Mouse (Mus musculus): ENCODE measurements around the gene Grn.

Gene Grn

DNA sequence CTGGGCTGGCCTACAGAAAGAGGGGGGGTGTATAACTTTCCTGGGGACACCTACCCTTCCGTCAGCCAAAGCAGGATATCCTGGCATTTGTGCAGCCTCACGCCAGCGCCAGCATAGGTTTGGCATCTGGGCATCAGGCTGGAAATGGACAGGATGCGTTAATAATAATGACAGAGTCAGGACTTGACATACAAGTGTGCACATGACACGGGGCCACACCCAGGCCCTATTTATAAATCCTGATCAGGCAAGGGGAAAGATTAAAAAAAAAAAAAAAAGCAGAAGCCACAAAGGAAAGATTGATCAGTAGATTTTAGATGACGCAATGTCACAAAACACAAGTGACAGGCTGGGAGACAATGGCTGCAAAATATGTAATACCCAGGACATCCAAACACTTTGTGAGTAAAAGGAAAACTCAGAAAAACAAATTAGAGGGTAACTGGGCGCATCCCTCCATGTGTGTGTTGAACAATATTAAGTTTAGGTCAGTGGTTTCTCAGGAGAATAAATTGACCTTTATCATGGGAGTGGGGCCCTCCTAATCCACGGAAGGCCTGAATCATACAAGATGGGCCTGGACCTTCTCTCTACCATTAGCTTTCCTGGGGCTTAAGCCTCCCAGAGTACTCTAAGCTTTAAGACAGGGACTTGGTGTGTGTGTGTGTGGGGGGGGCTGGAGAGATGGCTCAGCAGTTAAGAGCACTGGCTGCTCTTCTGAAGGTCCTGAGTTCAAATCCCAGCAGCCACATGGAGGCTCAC, 4.4 kb upstream of the Grn start:
- DNase-seq: no peak

DNA sequence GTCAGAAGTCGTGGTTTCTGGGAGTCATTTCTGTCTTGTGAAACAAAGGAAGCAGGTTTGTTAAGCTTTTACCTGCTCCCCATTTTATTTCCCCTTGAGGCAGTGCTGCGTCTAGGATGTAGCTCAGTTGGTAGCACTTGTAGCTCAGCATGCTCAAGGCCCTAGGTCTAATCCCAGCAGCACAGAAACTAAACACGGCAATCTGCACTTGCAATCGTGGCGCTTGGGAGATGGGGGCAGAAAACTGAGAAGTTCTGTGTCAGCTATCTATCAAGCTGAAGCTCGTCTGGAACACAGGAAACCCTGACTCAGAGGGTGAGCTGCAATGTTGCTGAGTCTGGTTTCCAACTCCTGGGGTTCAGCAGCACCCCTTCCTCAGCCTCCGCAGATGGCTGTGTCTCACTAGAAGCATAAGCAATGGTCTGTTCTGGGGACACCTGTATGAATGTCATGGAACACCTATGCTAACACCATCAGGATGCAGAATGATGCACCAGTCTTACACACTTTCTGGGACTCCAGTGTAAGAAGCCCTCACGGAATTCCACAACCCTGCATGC, 1.1 kb upstream of the Grn start:
- no peak for DNase-seq

DNA sequence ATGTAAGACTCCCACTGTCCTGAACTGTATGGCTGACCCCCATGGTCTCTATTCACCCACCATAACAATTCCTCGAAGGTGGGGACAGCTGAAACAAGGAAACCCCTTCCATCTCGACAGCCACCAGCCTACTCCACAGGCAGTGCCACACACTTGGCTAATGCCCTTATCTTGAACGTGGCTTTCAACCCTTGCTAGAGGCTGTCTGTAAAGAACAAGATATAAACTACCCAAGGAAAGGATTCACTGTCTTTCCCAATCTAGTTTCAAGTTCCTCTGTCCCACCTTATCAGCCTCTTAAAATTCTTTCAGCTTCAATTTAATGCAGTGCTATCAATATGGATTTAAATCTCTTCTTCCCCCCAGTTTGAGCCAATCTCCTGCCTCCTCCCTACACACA, 564 bp upstream of the Grn start:
- DNase-seq: no peak

GRCm38 (mm10) chr11:102431018-102431645, 1.0 kb downstream of the Grn start:
- DNase-seq: peak; percentile 90

DNA sequence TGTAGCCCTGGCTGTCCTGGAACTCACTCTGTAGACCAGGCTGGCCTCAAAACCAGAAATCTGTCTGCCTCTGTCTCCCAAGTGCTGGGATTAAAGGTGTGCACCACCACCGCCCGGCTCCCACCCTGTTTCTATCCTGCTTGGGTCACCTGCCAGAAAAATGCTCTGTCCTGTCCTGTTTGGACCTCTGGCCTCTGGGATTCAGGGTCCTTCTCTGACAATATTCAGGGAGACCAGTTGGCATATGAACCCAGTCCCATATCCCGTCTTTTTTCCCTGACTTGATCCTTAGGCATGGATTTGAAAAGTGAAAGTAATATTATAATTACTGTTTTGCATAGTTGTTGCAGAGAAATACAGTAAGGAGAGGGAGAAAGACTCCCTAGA, 1.6 kb downstream of the Grn start:
- no peak for DNase-seq

- DNase-seq: peak; percentile 26
Measured at GRCm38 (mm10) chr11:102432115-102432843, 2.2 kb downstream of the Grn start.

DNA sequence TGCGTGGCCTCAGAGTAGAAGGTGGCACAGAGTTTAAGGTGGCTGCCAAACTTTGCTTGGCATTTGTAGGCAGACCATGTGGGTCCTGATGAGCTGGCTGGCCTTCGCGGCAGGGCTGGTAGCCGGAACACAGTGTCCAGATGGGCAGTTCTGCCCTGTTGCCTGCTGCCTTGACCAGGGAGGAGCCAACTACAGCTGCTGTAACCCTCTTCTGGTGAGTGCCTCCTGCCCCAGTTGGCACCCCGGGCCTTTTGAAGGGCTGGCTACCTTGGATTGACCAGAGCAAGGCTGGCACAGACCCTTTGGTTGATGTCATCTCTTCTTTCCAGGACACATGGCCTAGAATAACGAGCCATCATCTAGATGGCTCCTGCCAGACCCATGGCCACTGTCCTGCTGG, 2.8 kb downstream of the Grn start:
- DNase-seq: no peak

DNA sequence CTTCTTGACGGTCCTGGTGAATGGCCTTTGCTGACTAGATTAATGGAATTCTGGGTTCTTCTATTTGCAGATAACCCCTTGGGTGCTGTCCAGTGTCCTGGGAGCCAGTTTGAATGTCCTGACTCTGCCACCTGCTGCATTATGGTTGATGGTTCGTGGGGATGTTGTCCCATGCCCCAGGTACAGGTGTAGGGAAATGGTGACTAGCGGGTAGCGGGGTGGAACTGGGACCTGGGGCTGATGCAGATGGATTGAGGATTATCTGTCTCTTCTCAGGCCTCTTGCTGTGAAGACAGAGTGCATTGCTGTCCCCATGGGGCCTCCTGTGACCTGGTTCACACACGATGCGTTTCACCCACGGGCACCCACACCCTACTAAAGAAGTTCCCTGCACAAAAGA, 3.8 kb downstream of the Grn start:
- no peak for DNase-seq

GRCm38 (mm10) chr11:102434406-102434805, 4.3 kb downstream of the Grn start:
- peak; percentile 93 for DNase-seq

DNA sequence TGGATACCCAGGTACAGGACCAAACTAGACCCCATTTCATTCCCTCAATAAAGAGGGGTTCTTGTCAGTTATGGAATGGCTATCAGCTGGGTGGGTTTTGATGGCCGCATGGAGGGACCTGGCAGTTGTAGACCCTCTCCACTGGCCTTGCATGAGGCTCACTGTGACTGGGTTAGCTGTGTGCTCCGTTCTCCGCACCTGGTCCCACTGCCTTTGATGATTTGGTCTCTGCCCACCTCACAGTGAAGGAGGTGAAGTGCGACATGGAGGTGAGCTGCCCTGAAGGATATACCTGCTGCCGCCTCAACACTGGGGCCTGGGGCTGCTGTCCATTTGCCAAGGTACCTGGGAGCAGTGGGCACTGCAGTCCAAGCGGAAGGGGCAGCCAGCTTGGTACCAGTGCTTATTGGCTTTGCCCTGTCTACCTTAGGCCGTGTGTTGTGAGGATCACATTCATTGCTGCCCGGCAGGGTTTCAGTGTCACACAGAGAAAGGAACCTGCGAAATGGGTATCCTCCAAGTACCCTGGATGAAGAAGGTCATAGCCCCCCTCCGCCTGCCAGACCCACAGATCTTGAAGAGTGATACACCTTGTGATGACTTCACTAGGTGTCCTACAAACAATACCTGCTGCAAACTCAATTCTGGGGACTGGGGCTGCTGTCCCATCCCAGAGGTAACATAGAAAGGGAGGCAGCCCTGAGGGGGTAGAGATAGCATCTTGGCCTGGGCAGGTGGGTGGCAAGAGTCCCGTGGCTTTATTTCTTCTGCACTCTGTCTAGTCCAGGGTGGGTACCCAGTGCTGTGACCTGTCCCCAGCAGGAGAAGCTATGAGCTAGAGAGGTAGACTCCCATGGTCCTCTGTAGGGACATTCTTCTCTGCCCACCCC, 4.9 kb downstream of the Grn start:
- DNase-seq: no peak

GRCm38 (mm10) chr11:102435754-102436470, 5.8 kb downstream of the Grn start:
- DNase-seq: peak; percentile 75

GRCm38 (mm10) chr11:102436471-102436790, 6.3 kb downstream of the Grn start:
- no peak for DNase-seq

GRCm38 (mm10) chr11:102437120-102438061, 7.3 kb downstream of the Grn start:
- peak; percentile 83 for DNase-seq

DNA sequence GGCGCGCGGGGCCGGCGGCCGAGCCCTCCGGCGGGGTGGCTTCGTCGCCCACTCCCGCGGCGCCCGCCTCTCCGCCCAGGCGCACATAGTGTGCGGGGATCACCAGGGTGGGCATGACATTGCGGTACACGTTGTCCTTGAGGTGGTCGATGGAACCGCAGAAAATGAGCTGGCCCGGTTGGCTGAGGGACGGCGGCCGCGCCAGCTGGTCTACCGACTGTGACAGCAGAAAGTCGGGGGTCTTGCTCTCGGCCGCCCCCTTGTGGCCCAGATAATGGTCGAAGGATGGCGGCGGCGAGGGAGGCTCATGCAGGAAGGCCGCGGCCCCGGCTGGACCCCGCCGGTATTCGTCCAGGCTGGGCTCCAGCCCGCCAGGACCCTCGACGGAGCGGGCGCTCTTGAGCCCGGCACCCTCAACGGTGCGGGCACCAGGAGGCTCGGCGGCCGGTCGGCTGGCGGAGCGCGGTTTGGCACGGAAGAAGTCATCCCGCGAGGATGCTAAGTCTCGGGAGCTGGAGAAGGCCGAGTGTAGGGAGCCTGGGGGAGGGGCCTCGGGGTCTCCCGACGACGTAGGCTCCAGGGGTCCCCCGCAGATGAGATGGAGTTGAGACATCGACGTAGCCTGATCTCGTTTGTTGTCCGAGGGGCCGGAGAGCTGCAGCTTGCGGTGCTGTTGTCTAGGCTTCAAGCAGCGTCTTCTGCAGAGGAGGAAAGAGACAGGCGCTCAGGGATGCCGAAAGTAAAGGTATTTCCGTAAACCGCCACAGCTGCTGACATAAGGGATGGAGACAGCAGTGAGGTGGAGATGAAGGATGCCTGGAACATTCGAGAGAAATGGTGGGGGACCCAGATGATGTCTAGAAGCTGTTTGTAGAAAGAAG, 8.3 kb downstream of the Grn start:
- peak; percentile 94 for DNase-seq

- DNase-seq: no peak
Measured at GRCm38 (mm10) chr11:102439093-102440082, 9.3 kb downstream of the Grn start.

DNA sequence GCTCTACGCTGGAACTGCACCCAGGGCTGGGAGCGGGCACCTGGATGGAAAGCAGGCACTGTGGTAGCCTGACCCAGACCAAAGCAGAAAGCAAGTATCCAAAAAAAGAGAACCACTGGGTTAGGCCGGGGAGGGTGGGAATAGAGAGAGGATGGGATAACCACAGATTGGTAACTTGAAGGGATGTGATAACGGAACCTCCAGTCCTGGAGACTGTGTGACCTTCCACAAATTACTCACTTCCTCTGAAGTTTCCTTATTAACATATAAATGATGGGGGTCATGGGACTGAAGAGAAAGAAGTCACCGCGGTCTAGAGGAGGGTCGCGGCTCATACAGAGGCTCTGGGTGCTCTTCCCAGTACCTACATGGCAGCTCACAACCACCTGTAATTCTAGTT, 10.1 kb downstream of the Grn start:
- DNase-seq: no peak

GRCm38 (mm10) chr11:102441434-102441833, 11.3 kb downstream of the Grn start:
- no peak for DNase-seq

- DNase-seq: no peak
Measured at GRCm38 (mm10) chr11:102442089-102442488, 12.0 kb downstream of the Grn start.

DNA sequence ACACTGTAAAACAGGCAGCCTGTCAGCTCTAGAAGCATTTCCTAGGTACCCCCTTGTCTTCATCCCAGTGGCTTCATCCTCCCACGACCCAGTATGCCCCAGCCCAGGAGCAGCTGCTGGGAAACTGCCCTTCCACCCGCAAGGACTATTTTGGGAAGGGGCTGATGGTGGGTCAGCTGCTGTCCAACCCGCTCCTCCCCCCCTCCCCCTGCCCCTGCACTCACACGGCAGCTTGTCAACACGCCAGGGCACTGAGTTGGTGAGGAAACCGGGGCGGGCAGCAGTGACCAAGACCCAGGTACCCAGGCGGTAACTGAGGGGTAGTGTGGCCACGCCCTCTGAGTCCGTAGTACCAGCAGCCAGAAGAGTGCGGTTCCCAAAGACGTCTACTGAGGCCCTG, 13.6 kb downstream of the Grn start:
- DNase-seq: peak; percentile 35
